Mouse (Mus musculus) hindbrain, embryonic 10.5 days (tissue): ENCODE results near the gene Igsf10. TPM values are rescaled to one million over a fixed set of nuclear protein-coding genes. Genes with fewer than 3 reads are reported as not detected.

ENCODE experiments used
- DNase-seq: peaks from one replicate; pipeline ENCODE4 v3.0.0-alpha.2; 2017; ENCODE audit warnings: low spot score
- H3K27ac ChIP-seq: fragments of 300-500 bp; sonication (generic); 2 replicates; pipeline ENCODE4 v1.5.1; 2016; ENCODE audit warnings: mild to moderate bottlenecking, moderate library complexity
- H3K27me3 ChIP-seq: fragments of 300-500 bp; sonication (generic); 2 replicates; pipeline ENCODE4 v1.6.1; 2016; ENCODE audit warnings: mild to moderate bottlenecking; ENCODE audit not compliant: poor library complexity, insufficient read depth, severe bottlenecking
- H3K36me3 ChIP-seq: fragments of 300-500 bp; sonication (generic); 2 replicates; pipeline ENCODE4 v1.6.1; 2016; ENCODE audit warnings: mild to moderate bottlenecking, moderate library complexity
- H3K4me1 ChIP-seq: fragments of 300-500 bp; sonication (generic); replicated peaks from 2 replicates; pipeline ENCODE4 v1.6.1; 2016; ENCODE audit warnings: mild to moderate bottlenecking
- H3K4me3 ChIP-seq: fragments of 300-500 bp; sonication (generic); 2 replicates; pipeline ENCODE4 v1.5.1; 2016; ENCODE audit warnings: mild to moderate bottlenecking, moderate library complexity
- H3K9me3 ChIP-seq: fragments of 300-500 bp; sonication (generic); 2 replicates; pipeline ENCODE4 v1.6.1; 2016; ENCODE audit warnings: mild to moderate bottlenecking, moderate library complexity
- WGBS: fragments of 180-500 bp; shearing (Covaris S2); methylation state at CpG from one replicate; pipeline ENCODE4 v1.1.7; 2016; 5-methylcytosine and 5-hydroxymethylcytosine counted together
- polyA plus RNA-seq: library from polyadenylated mRNA; unstranded; fragments of >200 nt; fragmentation: Nextera tagmentation; extraction: Ambion mirVana; gene quantifications from 2 replicates; pipeline ENCODE4 v1.2.1, GENCODE M21; 2016

Igsf10 gene
- polyA plus RNA-seq, 1 experiment from 2014 or later: 3.2 TPM

GRCm38 (mm10) chr3:59270811-59271210 lies 73.4 kb downstream of the Igsf10 start:
- no peak overlapping the region for H3K4me3 ChIP-seq
- H3K4me1 ChIP-seq: no peaks in the 10 kb centered on the region
- 90% methylated on average over 6 of the region's 6 CpGs for WGBS
- H3K27me3 ChIP-seq: no peaks in the 10 kb centered on the region
- DNase-seq: no peak
- no peaks in the 10 kb centered on the region for H3K9me3 ChIP-seq
- no peak overlapping the region for H3K27ac ChIP-seq
- H3K36me3 ChIP-seq: peaks cover 8% of the 10 kb centered on the region

Other genes starting within 250 kb of the Igsf10 start
- 0.76 and 1.5 TPM in 2 replicates for gene Gpr171, start 242.6 kb downstream of the Igsf10 start, polyA plus RNA-seq
- 1.9 and 2.3 TPM in 2 replicates for gene P2ry14, start 190.8 kb downstream of the Igsf10 start, polyA plus RNA-seq
- gene Gpr87, start 149.3 kb downstream of the Igsf10 start, polyA plus RNA-seq: 0.26 and 0.31 TPM in 2 replicates
- 0.50 and 0.75 TPM in 2 replicates for gene P2ry13, start 133.5 kb downstream of the Igsf10 start, polyA plus RNA-seq
- 1.3 and 2.2 TPM in 2 replicates for gene P2ry12, start 81.5 kb downstream of the Igsf10 start, polyA plus RNA-seq